Mouse (Mus musculus): ENCODE measurements around the gene Cfap99. TPM values are rescaled to one million over a fixed set of nuclear protein-coding genes. Genes with fewer than 3 reads are reported as not detected.

The Cfap99 gene
- total RNA-seq (2014; rRNA removed) = 0.97 TPM in 1 of 2 replicates, not detected in the other
- 0.13 and 0.19 TPM in 2 replicates for polyA plus RNA-seq (2015; fragmentation: Nextera tagmentation; extraction: Ambion mirVana)

- peak within 1 kb of the TSS; percentile 84 for H3K4me2 ChIP-seq (ENCODE audit: low read depth, low read length)
- peak; percentile 99 for ATAC-seq
- H3K9ac ChIP-seq (replicated peaks; ENCODE audit: low read length) = peak within 1 kb of the TSS; percentile 58
- peak within 1 kb of the TSS; percentile 72 for H3K4me3 ChIP-seq (ENCODE audit: low read length)
- H3K9me3 ChIP-seq (ENCODE audit: low read length) = no peaks in the 10 kb centered on the region
- H3K36me3 ChIP-seq (ENCODE audit: insufficient read depth, low read length) = no peaks in the 10 kb centered on the region
- H3K27ac ChIP-seq = peak within 1 kb of the TSS; percentile 52; the same call in 1 of the 2 replicates
- 2% methylated on average over 68 of the region's 83 CpGs for WGBS
- 0 out of 2 replicates have a peak, but pooled peaks cover 6% of the 10 kb centered on the region for H3K27me3 ChIP-seq (ENCODE audit: insufficient read depth, low read length)
- DNase-seq (ENCODE audit: low spot score) = peak; percentile 96
- H3K4me1 ChIP-seq (ENCODE audit: insufficient read depth, low read length) = no peaks in the 10 kb centered on the region
- no peak for TF ChIP-seq CTCF (IDR thresholded peaks at IDR 0.05; ENCODE audit: low read depth)
Observed at GRCm38 (mm10) chr5:34288154-34288716, at the start of gene Cfap99, which contains the start of gene Zfyve28. Cfap99 (plus strand) TSS chr5:34288600. Zfyve28 (minus strand) TSS chr5:34288449.

GRCm38 (mm10) chr5:34242224-34242963, 46.0 kb upstream of the Cfap99 start:
- Histone ChIP-seq H3K4me3 (ENCODE audit: low read length) (no peak overlapping the region), H3K36me3 (ENCODE audit: insufficient read depth, low read length) (no peaks in the 10 kb centered on the region), H3K9ac (replicated peaks; ENCODE audit: low read length) (no peak overlapping the region), H3K9me3 (ENCODE audit: low read length) (no peaks in the 10 kb centered on the region), H3K27me3 (ENCODE audit: insufficient read depth, low read length) (no peaks in the 10 kb centered on the region), H3K4me1 (ENCODE audit: insufficient read depth, low read length) (peaks cover 9% of the 10 kb centered on the region), H3K4me2 (ENCODE audit: low read depth, low read length) (peak overlapping the region; percentile 6), H3K27ac (peak overlapping the region; percentile 42; the same call in 1 of the 2 replicates)
- DNase-seq (ENCODE audit: low spot score) = peak; percentile 73
- whole genome bisulfite sequencing = 21% methylated on average over 15 of the region's 15 CpGs
- ATAC-seq = peak; percentile 86
- no peak for TF ChIP-seq CTCF (IDR thresholded peaks at IDR 0.05; ENCODE audit: low read depth)

DNA sequence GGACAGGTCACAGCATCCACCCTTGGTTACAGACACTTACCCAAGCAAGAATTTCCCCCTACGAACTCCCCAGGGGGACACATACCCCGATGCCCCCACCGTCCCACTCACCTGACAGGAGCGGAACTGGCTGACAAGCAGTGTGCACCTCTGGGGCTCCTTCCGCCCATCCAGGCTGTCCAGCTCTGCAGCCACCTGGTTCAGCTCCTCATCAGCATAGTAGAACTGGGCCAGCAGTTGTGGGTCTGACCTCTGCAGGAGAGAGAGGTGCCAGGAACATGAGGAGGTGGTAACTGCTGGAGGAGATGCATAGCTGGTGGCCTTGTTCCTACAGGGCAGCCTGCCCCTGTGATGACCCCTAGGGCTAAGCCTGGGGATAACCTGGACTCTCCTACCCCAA, 45.3 kb upstream of the Cfap99 start:
- Histone ChIP-seq H3K4me2 (ENCODE audit: low read depth, low read length) (peak overlapping the region; percentile 6; the same call in 1 of the 2 replicates), H3K4me3 (ENCODE audit: low read length) (no peak overlapping the region), H3K9me3 (ENCODE audit: low read length) (no peaks in the 10 kb centered on the region), H3K9ac (replicated peaks; ENCODE audit: low read length) (no peak overlapping the region), H3K27me3 (ENCODE audit: insufficient read depth, low read length) (no peaks in the 10 kb centered on the region), H3K4me1 (ENCODE audit: insufficient read depth, low read length) (peaks cover 9% of the 10 kb centered on the region), H3K36me3 (ENCODE audit: insufficient read depth, low read length) (no peaks in the 10 kb centered on the region), H3K27ac (peak overlapping the region; percentile 42; the same call in 1 of the 2 replicates)
- no peak for DNase-seq (ENCODE audit: low spot score)
- no peak for TF ChIP-seq CTCF (IDR thresholded peaks at IDR 0.05; ENCODE audit: low read depth)
- ATAC-seq = peak; percentile 52
- 90% methylated on average over 5 of the region's 5 CpGs for WGBS

DNA sequence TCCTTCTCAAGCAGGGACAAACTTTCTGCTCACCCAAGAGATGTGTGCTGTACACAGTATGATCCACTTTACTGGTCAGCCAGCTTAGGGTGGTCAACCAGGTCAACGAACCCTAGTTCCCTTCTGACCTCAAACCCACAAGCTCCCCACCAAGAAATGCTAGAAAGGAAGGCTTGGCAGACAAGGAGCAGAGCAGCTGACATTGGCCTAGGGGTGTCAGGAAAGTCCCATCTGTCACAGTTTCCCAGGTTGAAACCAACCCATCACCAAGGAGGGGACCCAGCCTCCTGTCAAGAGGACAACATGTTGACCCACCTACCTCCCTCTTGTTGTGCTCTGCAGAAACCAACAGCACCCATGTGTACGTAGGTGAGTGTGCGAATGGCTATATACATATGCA, 42.0 kb upstream of the Cfap99 start:
- H3K27ac ChIP-seq = no peak overlapping the region
- peaks cover 22% of the 10 kb centered on the region for H3K4me1 ChIP-seq (ENCODE audit: insufficient read depth, low read length)
- H3K9ac ChIP-seq (replicated peaks; ENCODE audit: low read length) = no peak overlapping the region
- no peaks in the 10 kb centered on the region for H3K36me3 ChIP-seq (ENCODE audit: insufficient read depth, low read length)
- no peak for TF ChIP-seq CTCF (IDR thresholded peaks at IDR 0.05; ENCODE audit: low read depth)
- H3K27me3 ChIP-seq (ENCODE audit: insufficient read depth, low read length) = no peaks in the 10 kb centered on the region
- DNase-seq (ENCODE audit: low spot score) (no peak), ATAC-seq (no peak)
- H3K9me3 ChIP-seq (ENCODE audit: low read length) = no peaks in the 10 kb centered on the region
- no peak overlapping the region for H3K4me3 ChIP-seq (ENCODE audit: low read length)
- no peak overlapping the region for H3K4me2 ChIP-seq (ENCODE audit: low read depth, low read length)
- 93% methylated on average over 3 of the region's 3 CpGs for WGBS

DNA sequence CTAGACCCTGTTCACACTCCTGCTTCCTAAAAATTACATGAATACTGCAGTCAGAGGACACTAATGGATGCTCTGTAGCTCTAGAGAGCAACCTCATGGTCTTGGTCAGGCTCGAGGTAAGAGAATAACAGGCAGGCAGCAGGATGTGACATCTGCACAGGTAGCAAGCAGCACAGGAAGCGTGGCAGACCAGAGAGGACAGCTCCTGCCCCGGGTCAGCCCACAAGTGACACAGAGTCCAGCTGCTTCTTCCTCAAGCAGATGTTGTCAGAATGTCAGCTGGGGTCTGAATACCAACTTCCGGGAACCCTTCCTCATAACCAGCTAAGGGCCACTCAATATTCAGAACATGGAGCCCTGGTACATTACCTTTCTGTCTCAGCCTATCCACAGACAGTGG, 39.3 kb upstream of the Cfap99 start:
- WGBS = 88% methylated on average over 4 of the region's 4 CpGs
- Histone ChIP-seq H3K9ac (replicated peaks; ENCODE audit: low read length) (no peak overlapping the region), H3K4me3 (ENCODE audit: low read length) (no peak overlapping the region), H3K9me3 (ENCODE audit: low read length) (no peaks in the 10 kb centered on the region), H3K36me3 (ENCODE audit: insufficient read depth, low read length) (no peaks in the 10 kb centered on the region), H3K27me3 (ENCODE audit: insufficient read depth, low read length) (no peaks in the 10 kb centered on the region), H3K27ac (no peak overlapping the region), H3K4me2 (ENCODE audit: low read depth, low read length) (no peak overlapping the region), H3K4me1 (ENCODE audit: insufficient read depth, low read length) (peaks cover 26% of the 10 kb centered on the region)
- no peak for TF ChIP-seq CTCF (IDR thresholded peaks at IDR 0.05; ENCODE audit: low read depth)
- DNase-seq (ENCODE audit: low spot score) (no peak), ATAC-seq (no peak)

GRCm38 (mm10) chr5:34250090-34250489, 38.3 kb upstream of the Cfap99 start:
- DNase-seq (ENCODE audit: low spot score) (peak; percentile 41), ATAC-seq (no peak)
- TF ChIP-seq CTCF (IDR thresholded peaks at IDR 0.05; ENCODE audit: low read depth) = no peak
- Histone ChIP-seq H3K36me3 (ENCODE audit: insufficient read depth, low read length) (no peaks in the 10 kb centered on the region), H3K27ac (no peak overlapping the region), H3K9ac (replicated peaks; ENCODE audit: low read length) (no peak overlapping the region), H3K27me3 (ENCODE audit: insufficient read depth, low read length) (no peaks in the 10 kb centered on the region), H3K4me2 (ENCODE audit: low read depth, low read length) (no peak overlapping the region), H3K4me1 (ENCODE audit: insufficient read depth, low read length) (peaks cover 26% of the 10 kb centered on the region), H3K9me3 (ENCODE audit: low read length) (no peaks in the 10 kb centered on the region), H3K4me3 (ENCODE audit: low read length) (no peak overlapping the region)
- WGBS = 65% methylated on average over 3 of the region's 3 CpGs

All from hindbrain, postnatal 0 days (tissue).